Mouse (Mus musculus): ENCODE data around the gene Tada2b. TPM values are rescaled to one million over a fixed set of nuclear protein-coding genes. Genes with fewer than 3 reads are reported as not detected.

The Tada2b gene
- 10 to 100 TPM; 18.3 to 20.1 TPM for total RNA-seq (2021)

- intact Hi-C loops (cut with DNase I) = loop anchor here (5.0 kb wide), 1 partner anchor 98 kb away; no protein-coding TSS in a partner anchor
- peak; percentile 98 for DNase-seq
Observed at GRCm38 (mm10) chr5:36484171-36484990, at the start of gene Tada2b, which contains the start of gene Ccdc96. Gene Tada2b (minus strand): TSS chr5:36484285. Gene Ccdc96 (plus strand): TSS chr5:36484588.

GRCm38 (mm10) chr5:36530129-36530751, 46.2 kb upstream of the Tada2b start:
- intact Hi-C loops (cut with DNase I) = loop anchor here (2.0 kb wide), 1 partner anchor 53 kb away; no protein-coding TSS in a partner anchor
- peak; percentile 97 for DNase-seq

- DNase-seq = no peak
- intact Hi-C loops (cut with DNase I) = loop anchor here (2.0 kb wide), 1 partner anchor 53 kb away; no protein-coding TSS in a partner anchor
Observed at GRCm38 (mm10) chr5:36529698-36530097, 45.6 kb upstream of the Tada2b start.

GRCm38 (mm10) chr5:36526921-36527320, 42.8 kb upstream of the Tada2b start:
- no peak for DNase-seq
- intact Hi-C loops (cut with DNase I) = loop anchor here (2.0 kb wide), 1 partner anchor 216 kb away; no protein-coding TSS in a partner anchor

- intact Hi-C loops (cut with DNase I) = loop anchor here (2.0 kb wide), 1 partner anchor 217 kb away; no protein-coding TSS in a partner anchor
Observed at GRCm38 (mm10) chr5:36526274-36526673, 42.2 kb upstream of the Tada2b start.

GRCm38 (mm10) chr5:36525216-36525615, 41.1 kb upstream of the Tada2b start:
- intact Hi-C loops (cut with DNase I) = no loop called here
- DNase-seq = no peak

More at GRCm38 (mm10) chr5:36526274-36526673, 42.2 kb upstream of the Tada2b start:
- peak; percentile 36 to 37 for DNase-seq

- intact Hi-C loops (cut with DNase I) = no loop called here
- no peak for DNase-seq
Observed at GRCm38 (mm10) chr5:36523219-36523703, 39.2 kb upstream of the Tada2b start.

- intact Hi-C loops (cut with DNase I) = no loop called here
- DNase-seq = peak; percentile 37
Observed at GRCm38 (mm10) chr5:36522782-36523181, 38.7 kb upstream of the Tada2b start.

GRCm38 (mm10) chr5:36519751-36520150, 35.7 kb upstream of the Tada2b start:
- DNase-seq = no peak
- intact Hi-C loops (cut with DNase I) = no loop called here

- intact Hi-C loops (cut with DNase I) = no loop called here
- DNase-seq = no peak
Observed at GRCm38 (mm10) chr5:36517596-36517995, 33.5 kb upstream of the Tada2b start.

GRCm38 (mm10) chr5:36515558-36515957, 31.5 kb upstream of the Tada2b start:
- intact Hi-C loops (cut with DNase I) = no loop called here
- no peak for DNase-seq

- DNase-seq = peak in 1 of 2 experiments; percentile 8
- intact Hi-C loops (cut with DNase I) = no loop called here
Observed at GRCm38 (mm10) chr5:36515126-36515525, 31.0 kb upstream of the Tada2b start.

- intact Hi-C loops (cut with DNase I) = no loop called here
Observed at GRCm38 (mm10) chr5:36510956-36511355, 26.9 kb upstream of the Tada2b start.

GRCm38 (mm10) chr5:36508351-36508750, 24.3 kb upstream of the Tada2b start:
- DNase-seq = no peak
- intact Hi-C loops (cut with DNase I) = no loop called here

More at GRCm38 (mm10) chr5:36510956-36511355, 26.9 kb upstream of the Tada2b start:
- no peak for DNase-seq

GRCm38 (mm10) chr5:36505643-36506042, 21.6 kb upstream of the Tada2b start:
- intact Hi-C loops (cut with DNase I) = no loop called here
- no peak for DNase-seq

GRCm38 (mm10) chr5:36505235-36505634, 21.1 kb upstream of the Tada2b start:
- intact Hi-C loops (cut with DNase I) = no loop called here
- DNase-seq = no peak

- intact Hi-C loops (cut with DNase I) = no loop called here
- DNase-seq = no peak
Observed at GRCm38 (mm10) chr5:36494709-36495108, 10.6 kb upstream of the Tada2b start.

- intact Hi-C loops (cut with DNase I) = no loop called here
Observed at GRCm38 (mm10) chr5:36493919-36494318, 9.8 kb upstream of the Tada2b start.

GRCm38 (mm10) chr5:36489225-36489624, 5.1 kb upstream of the Tada2b start:
- DNase-seq = peak; percentile 39 to 60
- intact Hi-C loops (cut with DNase I) = loop anchor here (1.0 kb wide), 1 partner anchor 25 kb away; the partner anchor contains the start of gene Grpel1

More at GRCm38 (mm10) chr5:36493919-36494318, 9.8 kb upstream of the Tada2b start:
- no peak for DNase-seq

GRCm38 (mm10) chr5:36485306-36485705, 1.2 kb upstream of the Tada2b start:
- no peak for DNase-seq
- intact Hi-C loops (cut with DNase I) = no loop called here
